Mouse (Mus musculus): ENCODE results near the gene Clrn3. TPM values are rescaled to one million over a fixed set of nuclear protein-coding genes. Genes with fewer than 3 reads are reported as not detected.
"Not testable (repeated sequence)": the region's sequence is repeated elsewhere in the genome, so short reads cannot be mapped to it uniquely, and the experiment has no call there.

Clrn3 gene
- polyA plus RNA-seq, 1 experiment from 2014 or later: 0.05 TPM

DNA sequence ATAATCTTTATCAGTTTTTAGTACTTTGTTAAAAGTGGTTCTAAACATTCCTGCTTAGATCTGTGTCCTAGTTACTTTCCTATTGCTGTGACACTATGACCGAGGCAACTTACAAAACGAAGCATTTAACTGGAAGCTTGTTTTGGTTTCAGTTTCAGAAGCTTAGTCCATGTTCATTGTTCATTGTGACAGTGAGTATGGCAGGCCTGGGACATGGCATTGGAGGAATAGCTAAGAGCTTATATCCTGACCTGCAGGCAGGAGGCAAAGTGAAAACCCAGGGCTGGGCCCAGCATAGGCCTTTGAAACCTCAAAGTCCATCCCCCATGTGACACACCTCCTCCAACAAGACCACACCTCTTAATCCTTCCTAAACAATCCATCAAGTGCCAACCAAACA, 614 bp upstream of the Clrn3 start:
- no peak overlapping the region for H3K9ac ChIP-seq
- no peak overlapping the region for H3K27ac ChIP-seq
- H3K4me2 ChIP-seq: no peak overlapping the region
- no peaks in the 10 kb centered on the region for H3K36me3 ChIP-seq
- no peaks in the 10 kb centered on the region for H3K27me3 ChIP-seq
- no peak for ATAC-seq (ENCODE audit: low FRiP score)
- no peak overlapping the region for H3K4me3 ChIP-seq
- H3K4me1 ChIP-seq (replicated peaks): no peaks in the 10 kb centered on the region
- no peaks in the 10 kb centered on the region for H3K9me3 ChIP-seq
- WGBS: 91% methylated on average over 2 of the region's 2 CpGs

DNA sequence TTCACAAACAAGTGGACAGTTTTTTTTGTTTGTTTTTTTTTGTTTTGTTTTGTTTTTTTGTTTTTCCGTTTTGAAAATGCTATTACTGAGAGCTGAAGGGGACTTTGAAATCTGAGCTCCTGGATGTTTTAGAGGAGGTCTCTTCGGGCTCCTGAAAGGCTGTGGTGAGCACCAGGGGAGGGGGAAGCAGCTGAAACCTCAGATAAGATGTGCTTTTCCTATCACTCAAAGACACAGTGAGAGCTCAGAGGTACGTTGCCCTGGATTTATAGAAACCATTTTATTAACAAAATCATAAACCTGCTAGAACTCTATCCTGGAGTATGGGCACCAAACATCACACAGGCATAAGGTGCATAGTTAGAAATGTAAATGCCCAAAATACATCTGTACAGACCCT, 1.3 kb downstream of the Clrn3 start:
- no peak for ATAC-seq (ENCODE audit: low FRiP score)

DNA sequence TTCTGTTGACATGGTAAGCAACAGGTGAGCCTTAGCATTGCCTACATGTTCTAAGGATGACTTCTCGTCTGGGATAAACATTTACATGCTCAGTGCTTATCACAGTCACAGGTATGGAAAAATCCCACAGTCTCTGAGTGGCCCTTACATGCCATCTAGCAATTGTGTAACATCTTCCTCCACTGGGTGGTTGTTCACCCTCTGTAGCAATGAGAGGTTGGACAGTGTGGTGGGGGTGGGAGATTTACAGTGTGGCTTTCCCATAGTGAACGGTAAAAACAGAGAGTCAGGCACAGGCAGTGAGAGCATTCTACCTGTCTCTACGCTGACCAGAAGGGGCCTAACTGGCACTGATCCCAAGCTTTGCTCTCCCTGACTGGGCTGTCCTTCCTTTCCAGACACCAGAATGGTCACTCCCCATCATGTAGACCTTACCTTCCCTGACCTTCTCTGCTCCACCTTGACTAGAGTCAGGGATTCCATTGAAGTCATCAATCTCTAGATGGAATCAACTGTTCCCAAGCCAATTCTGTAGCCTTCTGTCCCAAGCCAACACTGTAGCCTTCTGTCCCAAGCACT, 1.8 kb downstream of the Clrn3 start:
- Histone ChIP-seq H3K27ac (no peak overlapping the region), H3K27me3 (no peaks in the 10 kb centered on the region), H3K4me1 (replicated peaks) (peaks cover 2% of the 10 kb centered on the region; the same call in 1 of the 2 replicates), H3K4me2 (no peak overlapping the region), H3K4me3 (no peak overlapping the region), H3K9me3 (no peaks in the 10 kb centered on the region), H3K9ac (no peak overlapping the region), H3K36me3 (no peaks in the 10 kb centered on the region)
- WGBS: 93% methylated on average over 3 of the region's 3 CpGs
- ATAC-seq (ENCODE audit: low FRiP score): no peak

More for the DNA sequence above, 1.3 kb downstream of the Clrn3 start:
- H3K36me3 ChIP-seq: no peaks in the 10 kb centered on the region
- H3K4me1 ChIP-seq (replicated peaks): no peaks in the 10 kb centered on the region
- H3K27ac ChIP-seq: no peak overlapping the region
- no peaks in the 10 kb centered on the region for H3K27me3 ChIP-seq
- no peak overlapping the region for H3K4me3 ChIP-seq
- no peak overlapping the region for H3K4me2 ChIP-seq
- WGBS: 80% methylated on average over 3 of the region's 3 CpGs
- no peaks in the 10 kb centered on the region for H3K9me3 ChIP-seq
- no peak overlapping the region for H3K9ac ChIP-seq

DNA sequence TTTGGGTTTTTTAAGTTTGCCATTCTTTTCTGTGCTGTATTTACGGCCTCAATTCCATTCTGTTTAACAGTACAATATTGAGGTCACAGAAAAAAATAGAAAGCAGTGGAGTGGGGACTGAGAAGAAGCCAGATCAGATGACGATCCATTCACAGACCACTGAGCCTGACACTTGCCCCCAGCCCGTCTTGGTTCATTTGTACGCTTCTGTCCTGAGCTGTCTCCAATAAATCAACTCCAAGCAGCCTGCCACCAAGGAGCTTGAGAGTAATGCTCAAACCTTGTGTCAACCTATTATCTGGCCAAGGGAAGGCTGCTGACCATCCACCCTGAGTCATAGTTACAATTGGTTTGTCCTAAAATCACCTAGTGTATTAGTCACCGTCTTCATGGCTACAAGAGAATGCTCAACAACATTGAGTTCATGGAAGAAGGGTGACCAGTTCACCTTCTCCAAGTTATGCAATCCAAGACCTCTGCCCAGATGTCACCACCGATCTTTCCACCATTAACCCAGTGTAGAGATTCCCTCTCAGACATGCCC, 4.0 kb downstream of the Clrn3 start:
- no peaks in the 10 kb centered on the region for H3K27me3 ChIP-seq
- no peak for ATAC-seq (ENCODE audit: low FRiP score)
- no peaks in the 10 kb centered on the region for H3K36me3 ChIP-seq
- no peak overlapping the region for H3K4me3 ChIP-seq
- WGBS: 73% methylated on average over 6 of the region's 6 CpGs
- no peak overlapping the region for H3K27ac ChIP-seq
- no peaks in the 10 kb centered on the region for H3K9me3 ChIP-seq
- H3K9ac ChIP-seq: no peak overlapping the region
- H3K4me2 ChIP-seq: no peak overlapping the region
- peaks cover 4% of the 10 kb centered on the region; the same call in 1 of the 2 replicates for H3K4me1 ChIP-seq (replicated peaks)

DNA sequence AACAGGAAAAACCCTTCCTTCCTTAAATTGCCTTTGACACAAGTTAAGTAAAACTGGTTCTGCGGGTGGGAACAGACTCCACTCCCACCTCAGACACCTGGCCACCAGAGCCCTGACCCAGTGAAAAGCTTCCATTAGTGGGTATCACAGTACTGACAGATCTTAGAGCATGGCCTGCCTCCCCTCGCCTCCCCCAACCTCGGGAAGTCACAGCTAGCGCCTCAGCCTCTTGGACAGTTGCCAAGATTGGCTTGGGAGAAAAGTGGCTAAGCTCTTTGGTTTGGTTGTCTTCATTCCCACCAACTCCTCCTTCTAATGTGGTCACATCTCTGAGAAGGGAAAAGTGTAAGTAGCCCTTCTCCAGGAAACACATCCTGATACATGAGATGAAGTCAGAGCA, 4.5 kb downstream of the Clrn3 start:
- H3K4me1 ChIP-seq (replicated peaks): peaks cover 4% of the 10 kb centered on the region; the same call in 1 of the 2 replicates
- H3K27ac ChIP-seq: no peak overlapping the region
- no peak overlapping the region for H3K4me2 ChIP-seq
- no peaks in the 10 kb centered on the region for H3K36me3 ChIP-seq
- 64% methylated on average over 4 of the region's 4 CpGs for WGBS
- H3K9me3 ChIP-seq: no peaks in the 10 kb centered on the region
- no peak overlapping the region for H3K9ac ChIP-seq
- H3K27me3 ChIP-seq: no peaks in the 10 kb centered on the region
- H3K4me3 ChIP-seq: no peak overlapping the region
- ATAC-seq (ENCODE audit: low FRiP score): no peak

DNA sequence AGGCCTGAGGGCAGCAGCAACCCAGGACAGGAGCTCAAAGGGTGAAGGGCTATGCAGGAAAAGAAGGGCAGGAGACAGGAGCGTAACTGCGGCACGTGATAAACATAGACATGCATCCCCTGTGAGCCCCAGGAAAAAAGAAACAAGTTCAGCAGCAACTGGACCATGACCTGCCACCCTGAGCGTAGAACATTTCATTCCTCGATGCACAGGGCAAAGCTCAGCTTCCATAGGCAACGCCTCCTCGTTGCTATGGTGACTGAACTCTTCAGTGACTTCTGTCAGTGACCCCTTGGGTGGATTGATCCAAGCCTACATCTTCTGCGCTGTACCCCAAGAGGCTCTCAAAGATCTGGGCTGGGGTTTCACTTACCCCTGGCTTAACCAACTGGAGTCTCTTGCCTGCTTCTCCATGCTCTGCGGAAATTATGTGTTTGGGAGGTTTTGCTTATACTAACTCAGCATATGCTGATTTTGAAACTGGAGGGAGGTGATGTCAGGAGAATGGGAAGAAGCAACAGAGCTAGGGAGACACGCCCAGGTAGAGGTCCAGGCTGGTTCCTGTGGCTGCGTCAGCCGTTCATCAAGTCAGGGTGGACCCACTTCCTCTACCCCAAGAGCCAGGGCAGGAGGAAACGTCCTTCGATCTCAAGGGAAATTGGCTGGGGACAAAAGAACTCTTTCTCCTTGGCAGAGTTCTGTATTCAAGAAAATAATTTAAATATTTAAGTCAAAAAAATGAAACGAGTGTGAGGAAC, 6.5 kb downstream of the Clrn3 start:
- 51% methylated on average over 15 of the region's 15 CpGs for WGBS
- H3K4me2 ChIP-seq: no peak overlapping the region
- ATAC-seq (ENCODE audit: low FRiP score): no peak
- no peaks in the 10 kb centered on the region for H3K27me3 ChIP-seq
- no peaks in the 10 kb centered on the region for H3K36me3 ChIP-seq
- peaks cover 4% of the 10 kb centered on the region; the same call in 1 of the 2 replicates for H3K4me1 ChIP-seq (replicated peaks)
- H3K9ac ChIP-seq: no peak overlapping the region
- no peak overlapping the region for H3K27ac ChIP-seq
- H3K4me3 ChIP-seq: no peak overlapping the region
- no peaks in the 10 kb centered on the region for H3K9me3 ChIP-seq

DNA sequence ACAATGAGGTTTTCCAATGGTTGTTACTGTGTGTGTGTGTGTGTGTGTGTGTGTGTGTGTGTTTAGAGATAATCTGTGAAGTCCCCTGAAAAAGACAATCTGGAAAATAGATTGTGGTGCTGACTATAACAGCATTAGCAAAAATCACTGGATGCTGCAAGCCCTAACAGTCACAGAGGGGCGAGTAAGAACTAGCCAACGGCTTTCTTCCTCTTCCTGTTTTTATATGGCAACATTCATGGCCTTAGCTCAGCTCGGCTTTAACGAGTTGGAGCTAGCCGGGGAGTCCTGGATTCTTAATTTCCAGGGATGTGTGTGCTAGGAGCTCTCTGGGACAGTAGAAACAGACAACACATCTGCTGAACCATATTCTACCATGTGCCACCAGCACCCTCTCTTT, 8.2 kb downstream of the Clrn3 start:
- H3K9me3 ChIP-seq: no peaks in the 10 kb centered on the region
- no peaks in the 10 kb centered on the region for H3K36me3 ChIP-seq
- H3K9ac ChIP-seq: no peak overlapping the region
- no peak for ATAC-seq (ENCODE audit: low FRiP score)
- peaks cover 4% of the 10 kb centered on the region; the same call in 1 of the 2 replicates for H3K4me1 ChIP-seq (replicated peaks)
- no peak overlapping the region for H3K27ac ChIP-seq
- H3K4me3 ChIP-seq: no peak overlapping the region
- H3K4me2 ChIP-seq: no peak overlapping the region
- 86% methylated on average over 5 of the region's 5 CpGs for WGBS
- no peaks in the 10 kb centered on the region for H3K27me3 ChIP-seq

DNA sequence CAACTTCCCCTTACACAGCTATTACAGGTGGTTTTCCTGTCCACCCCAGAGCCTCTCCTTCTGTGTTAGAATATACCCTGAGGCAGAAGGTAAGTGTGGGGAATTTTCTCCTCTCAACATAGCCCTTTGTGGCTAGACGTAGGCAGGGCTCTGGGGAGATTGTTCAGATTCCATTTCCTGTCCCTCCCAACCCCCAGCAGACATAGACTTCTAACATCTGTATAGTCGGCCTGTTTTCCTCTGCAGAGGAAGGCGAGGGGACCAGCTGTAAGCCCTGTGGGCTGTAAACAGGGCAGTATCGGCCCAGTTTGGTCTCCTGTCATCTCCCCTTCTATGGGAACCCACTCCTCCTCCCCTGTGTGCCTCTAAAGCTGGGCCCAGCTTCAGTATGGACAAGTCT, 11.3 kb downstream of the Clrn3 start:
- Histone ChIP-seq H3K9me3 (no peaks in the 10 kb centered on the region), H3K4me2 (no peak overlapping the region)

DNA sequence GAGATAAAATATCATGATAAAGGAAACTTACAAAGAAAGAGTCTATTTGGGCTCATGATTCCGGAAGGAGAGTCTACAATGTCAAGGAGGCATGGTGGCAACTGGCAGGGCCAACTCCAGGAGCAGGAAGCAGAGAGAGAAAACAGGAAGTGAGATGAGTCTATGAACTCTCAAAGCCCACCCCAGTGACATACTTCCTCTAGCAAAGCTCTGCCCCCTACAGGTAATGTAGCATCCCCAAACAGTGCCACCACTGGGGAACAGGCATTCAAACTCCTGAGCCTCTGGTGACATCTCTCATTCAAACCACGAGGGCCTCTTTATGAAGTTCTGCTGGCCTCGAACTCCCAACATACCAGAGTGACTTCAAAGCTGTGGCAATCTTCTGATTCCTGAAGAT, 16.7 kb downstream of the Clrn3 start:
- Histone ChIP-seq H3K9me3 (no peaks in the 10 kb centered on the region), H3K27ac (no peak overlapping the region), H3K9ac (no peak overlapping the region), H3K27me3 (no peaks in the 10 kb centered on the region), H3K36me3 (no peaks in the 10 kb centered on the region), H3K4me1 (replicated peaks) (no peaks in the 10 kb centered on the region), H3K4me2 (no peak overlapping the region), H3K4me3 (no peak overlapping the region)
- no peak for ATAC-seq (ENCODE audit: low FRiP score)
- WGBS: 74% methylated on average over 3 of the region's 3 CpGs

More for the DNA sequence above, 11.3 kb downstream of the Clrn3 start:
- peaks cover 4% of the 10 kb centered on the region; the same call in 1 of the 2 replicates for H3K4me1 ChIP-seq (replicated peaks)
- ATAC-seq (ENCODE audit: low FRiP score): no peak
- 77% methylated on average over 4 of the region's 4 CpGs for WGBS
- no peak overlapping the region for H3K4me3 ChIP-seq
- H3K9ac ChIP-seq: no peak overlapping the region
- no peak overlapping the region for H3K27ac ChIP-seq
- no peaks in the 10 kb centered on the region for H3K27me3 ChIP-seq
- no peaks in the 10 kb centered on the region for H3K36me3 ChIP-seq

DNA sequence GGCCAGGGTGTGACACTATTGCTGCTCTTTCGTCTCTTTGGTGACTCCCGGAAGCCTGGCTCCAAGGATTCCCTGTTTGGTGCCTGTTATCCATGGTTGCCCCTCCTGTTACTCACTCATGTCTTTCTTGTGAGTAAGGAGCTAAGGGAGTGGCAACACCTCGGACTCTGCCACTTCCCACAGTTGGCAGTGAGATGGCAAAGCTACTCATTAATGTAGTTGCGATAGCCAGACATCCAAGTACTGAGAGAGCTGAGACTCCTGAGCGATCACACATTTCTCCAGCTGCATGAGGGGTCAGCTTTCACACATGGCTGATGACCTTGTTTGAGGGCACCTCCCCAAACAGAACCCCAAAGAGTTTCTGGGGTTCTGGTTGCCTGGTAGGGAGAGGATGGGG, 18.0 kb downstream of the Clrn3 start:
- Histone ChIP-seq H3K27ac (no peak overlapping the region), H3K4me2 (no peak overlapping the region), H3K9me3 (no peaks in the 10 kb centered on the region), H3K36me3 (no peaks in the 10 kb centered on the region), H3K4me3 (no peak overlapping the region), H3K9ac (no peak overlapping the region), H3K4me1 (replicated peaks) (no peaks in the 10 kb centered on the region), H3K27me3 (no peaks in the 10 kb centered on the region)
- ATAC-seq (ENCODE audit: low FRiP score): no peak
- 93% methylated on average over 5 of the region's 5 CpGs for WGBS

DNA sequence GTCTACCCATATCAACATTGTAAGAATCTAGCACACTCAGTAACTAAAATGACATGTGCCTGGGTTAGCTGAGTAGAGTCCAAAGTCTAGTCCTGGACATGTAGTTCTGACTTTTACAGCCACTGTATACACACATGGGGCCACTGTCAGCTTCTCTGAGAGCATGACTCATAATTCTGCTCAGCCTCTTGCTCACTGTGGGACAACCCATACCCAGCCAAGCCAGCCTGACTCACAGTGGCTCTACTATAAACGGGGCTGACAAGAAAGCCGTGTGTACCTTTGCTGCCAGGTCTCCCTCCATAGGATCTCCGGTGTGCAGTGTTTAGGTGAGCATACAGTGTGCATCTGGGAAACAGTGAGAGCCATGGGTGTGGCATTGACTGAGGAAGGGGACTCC, 19.2 kb downstream of the Clrn3 start:
- Histone ChIP-seq H3K36me3 (no peaks in the 10 kb centered on the region), H3K9me3 (no peaks in the 10 kb centered on the region), H3K4me3 (no peak overlapping the region), H3K4me1 (replicated peaks) (no peaks in the 10 kb centered on the region), H3K9ac (no peak overlapping the region), H3K4me2 (no peak overlapping the region), H3K27me3 (no peaks in the 10 kb centered on the region), H3K27ac (no peak overlapping the region)
- 90% methylated on average over 3 of the region's 3 CpGs for WGBS
- no peak for ATAC-seq (ENCODE audit: low FRiP score)

DNA sequence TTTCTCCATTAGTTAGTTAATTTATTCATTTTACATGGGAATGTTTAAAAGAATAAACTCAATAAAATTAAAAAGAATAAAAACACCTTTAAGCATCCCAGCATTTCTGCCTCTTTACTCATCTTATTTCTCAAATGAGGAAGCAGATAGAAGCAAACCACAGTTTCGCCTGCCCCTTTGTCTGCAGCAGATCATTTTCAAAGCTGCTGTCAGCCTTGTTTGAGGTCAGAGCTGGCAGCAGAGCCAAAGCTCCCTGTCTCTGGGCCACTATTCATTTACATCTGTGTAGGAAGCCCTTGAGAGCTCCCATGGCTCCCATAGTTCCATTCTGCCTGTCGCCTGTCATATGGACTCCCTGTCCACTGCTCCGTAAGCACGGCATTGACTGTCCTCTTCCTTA, 19.9 kb downstream of the Clrn3 start:
- Histone ChIP-seq H3K27ac (no peak overlapping the region), H3K4me3 (no peak overlapping the region)

DNA sequence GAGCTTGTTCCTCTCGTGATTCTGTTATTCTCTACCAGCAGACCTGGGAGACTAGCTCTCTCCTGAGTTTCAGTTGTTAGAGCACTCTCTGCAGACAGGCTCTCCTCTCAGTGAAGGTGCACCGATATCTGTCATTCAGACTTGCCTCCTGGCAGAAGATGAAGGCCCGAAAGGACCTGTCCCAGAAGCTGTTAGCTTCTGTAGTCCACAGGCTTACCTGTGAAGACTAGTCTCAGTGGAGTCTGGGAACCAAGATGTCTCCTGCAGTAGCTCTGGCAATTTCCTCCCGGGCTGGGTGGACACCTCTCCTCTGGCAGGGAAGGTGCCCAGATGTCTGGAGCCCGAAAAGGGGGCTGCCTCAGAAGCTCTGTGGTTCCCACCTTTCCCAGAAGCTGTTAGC, 21.9 kb downstream of the Clrn3 start:
- 93% methylated on average over 5 of the region's 5 CpGs for WGBS
- H3K9ac ChIP-seq; H3K27me3 ChIP-seq; H3K4me1 ChIP-seq (replicated peaks); H3K4me2 ChIP-seq; ATAC-seq (ENCODE audit: low FRiP score); H3K9me3 ChIP-seq; H3K27ac ChIP-seq; H3K36me3 ChIP-seq; H3K4me3 ChIP-seq: not testable (repeated sequence)

More for the DNA sequence above, 19.9 kb downstream of the Clrn3 start:
- ATAC-seq (ENCODE audit: low FRiP score): no peak
- Histone ChIP-seq H3K27me3 (no peaks in the 10 kb centered on the region), H3K9ac (no peak overlapping the region), H3K9me3 (no peaks in the 10 kb centered on the region), H3K4me2 (no peak overlapping the region), H3K4me1 (replicated peaks) (no peaks in the 10 kb centered on the region), H3K36me3 (no peaks in the 10 kb centered on the region)
- WGBS: 62% methylated on average over 4 of the region's 4 CpGs
